Mouse (Mus musculus) ES-Bruce4 (cell line): ENCODE data around the gene Alyref.
A peak's percentile ranks its signal among the peaks of the same experiment; 100 is the strongest.

Experiments
- CTCF ChIP-seq: IDR thresholded peaks from one replicate; pipeline ENCODE4 v1.8.1; 2011; ENCODE audit warnings: low read depth, low read length
- EP300 ChIP-seq: IDR thresholded peaks from 2 replicates; pipeline ENCODE4 v1.6.1; 2011; ENCODE audit warnings: low read depth, low read length; ENCODE audit not compliant: insufficient read depth
- POLR2A ChIP-seq: IDR thresholded peaks from one replicate; pipeline ENCODE4 v1.8.1; 2011; ENCODE audit warnings: low read length; ENCODE audit not compliant: insufficient read depth

GRCm38 (mm10) chr11:120572752-120573584 is 25.2 kb downstream of the Alyref start, which contains the start of gene P4hb:
- TF ChIP-seq CTCF (no peak), POLR2A (peak; percentile 79), EP300 (peak; percentile 17; the same call in 1 of the 2 replicates)
